Mouse (Mus musculus) liver, embryonic 14.5 days (tissue): ENCODE data around the gene Art4.

ENCODE experiments used
- CTCF ChIP-seq: IDR thresholded peaks from 2 replicates; pipeline ENCODE4 v1.5.1; 2016; ENCODE audit warnings: antibody characterized with exemption, low read depth, control low read depth
- EP300 ChIP-seq: IDR thresholded peaks from 2 replicates; pipeline ENCODE4 v1.6.1; 2016; ENCODE audit warnings: antibody characterized with exemption, low read depth

- TF ChIP-seq CTCF (no peak), EP300 (no peak)
Observed at GRCm38 (mm10) chr6:136874599-136874998, 17.1 kb upstream of the Art4 start.
